Mouse (Mus musculus) embryonic stem cell, embryonic (primary cell): Measurements from ENCODE around the gene Mif4gd.

Experiments used
- CTCF ChIA-PET, 4 experiments: fragments of 300-600 bp in 2 of 4; fragments of 350-600 bp in 2 of 4; sonication (Branson Sonifier 250); formaldehyde crosslinking; loops; one replicate each; lab custom pipeline; 2022; ENCODE audit warnings: inconsistent platforms in 2 of 4; lab: Charles Lee
- POLR2A ChIA-PET, 4 experiments: fragments of 300-600 bp in 2 of 4; fragments of 350-600 bp in 2 of 4; sonication (Branson Sonifier 250); formaldehyde crosslinking; loops; one replicate each; lab custom pipeline; 2022; ENCODE audit warnings: antibody characterized with exemption in 4 of 4, inconsistent platforms in 1 of 4; lab: Charles Lee

Gene Mif4gd

DNA sequence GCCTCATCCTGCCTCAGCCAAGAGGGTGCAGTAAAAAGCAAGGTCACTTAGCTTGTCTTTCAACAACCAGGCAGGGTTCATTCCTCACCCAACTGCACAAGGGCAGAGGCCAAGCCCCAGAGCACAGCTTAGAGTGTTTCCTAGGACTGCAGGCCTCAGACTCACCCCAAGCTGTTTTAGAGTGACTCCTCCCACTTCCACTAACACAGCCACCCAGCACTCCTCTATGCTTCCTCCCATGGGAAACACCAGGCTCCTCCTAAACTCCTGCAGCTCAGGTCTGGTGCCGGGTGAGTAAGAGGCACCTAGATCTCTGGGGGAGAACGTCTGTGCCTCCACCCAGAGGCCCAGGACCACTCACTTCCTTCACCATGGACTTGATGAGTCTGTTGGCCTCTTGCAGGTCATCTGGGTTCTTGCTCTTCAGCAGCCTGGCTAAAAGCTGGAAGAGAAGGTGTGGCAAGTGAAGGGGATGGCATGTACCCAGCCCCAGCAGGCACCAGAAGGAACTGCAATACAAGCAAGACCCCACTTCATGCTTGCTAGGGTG lies 22.2 kb downstream of the Mif4gd start:
- CTCF ChIA-PET: interaction anchor here in 2 of 4 experiments (1.1 to 1.6 kb wide), 5 partner anchors 26 to 132 kb away, joined by 3 to 6 read pairs (median 3); partner anchors contain the start of gene Nup85 (in 1 of the 2)
- POLR2A ChIA-PET: interaction anchor here (0.6 to 23.6 kb wide), 27 partner anchors 9 to 500 kb away, joined by 3 to 335 read pairs (median 5); partner anchors contain the start of genes Mif4gd (in 3 of the 4), Nup85 (in 2 of the 4), Armc7 (in 1 of the 4) and Jpt1 (in 1 of the 4)

DNA sequence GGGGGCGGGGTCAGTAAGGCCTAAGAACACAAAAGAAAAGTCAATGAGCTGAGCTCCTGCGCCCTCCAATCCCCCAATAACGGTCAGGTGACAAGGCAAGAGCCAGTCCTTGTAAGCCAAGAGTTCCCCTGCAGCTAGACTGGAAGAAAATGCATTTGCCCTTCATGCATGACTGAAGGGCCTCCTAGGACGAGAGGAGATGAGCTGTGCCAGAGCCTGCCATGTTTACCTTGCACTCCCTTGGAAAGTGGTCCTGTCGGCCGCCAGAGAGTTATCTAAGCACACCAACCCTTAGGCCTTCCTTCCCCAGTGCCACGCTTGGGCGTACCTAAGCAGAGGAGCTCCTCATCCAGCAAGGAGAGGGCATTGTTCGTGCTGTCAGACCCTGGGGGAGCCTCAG lies 24.8 kb downstream of the Mif4gd start:
- POLR2A ChIA-PET: interaction anchor here (0.7 to 23.6 kb wide), 24 partner anchors 8 to 551 kb away, joined by 3 to 335 read pairs (median 5); partner anchors contain the start of genes Mif4gd (in 3 of the 4), Nup85 (in 2 of the 4), Fdxr (in 1 of the 4) and Jpt1 (in 1 of the 4)
- CTCF ChIA-PET: interaction anchor here (0.5 to 1.5 kb wide), 9 partner anchors 10 to 242 kb away, joined by 3 to 7 read pairs (median 4); partner anchors contain the start of genes Mif4gd (in 1 of the 4) and Nup85 (in 1 of the 4)

DNA sequence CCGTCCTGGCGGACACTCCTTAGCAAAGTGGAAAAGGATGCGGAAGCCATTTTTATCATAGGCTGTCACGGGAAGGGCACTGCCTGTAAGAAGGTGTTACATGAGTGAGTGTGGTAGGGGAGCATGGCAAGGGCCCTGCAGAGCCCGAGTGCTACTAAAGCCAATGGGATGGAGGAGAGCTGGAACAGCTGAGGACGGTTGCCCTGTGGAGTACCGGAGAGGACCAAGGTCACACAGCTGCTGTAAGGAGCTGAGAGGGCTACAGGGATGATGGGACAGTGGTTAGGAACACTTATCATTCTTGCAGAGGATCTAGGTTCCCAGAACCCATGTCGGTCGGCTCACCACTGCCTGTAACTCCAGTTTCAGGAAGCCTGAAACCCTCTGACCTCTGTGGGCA lies 26.4 kb downstream of the Mif4gd start:
- CTCF ChIA-PET: interaction anchor here in 1 of 4 experiments (1.5 kb wide), 1 partner anchor 9 kb away, joined by 5 read pairs; no protein-coding TSS in a partner anchor

DNA sequence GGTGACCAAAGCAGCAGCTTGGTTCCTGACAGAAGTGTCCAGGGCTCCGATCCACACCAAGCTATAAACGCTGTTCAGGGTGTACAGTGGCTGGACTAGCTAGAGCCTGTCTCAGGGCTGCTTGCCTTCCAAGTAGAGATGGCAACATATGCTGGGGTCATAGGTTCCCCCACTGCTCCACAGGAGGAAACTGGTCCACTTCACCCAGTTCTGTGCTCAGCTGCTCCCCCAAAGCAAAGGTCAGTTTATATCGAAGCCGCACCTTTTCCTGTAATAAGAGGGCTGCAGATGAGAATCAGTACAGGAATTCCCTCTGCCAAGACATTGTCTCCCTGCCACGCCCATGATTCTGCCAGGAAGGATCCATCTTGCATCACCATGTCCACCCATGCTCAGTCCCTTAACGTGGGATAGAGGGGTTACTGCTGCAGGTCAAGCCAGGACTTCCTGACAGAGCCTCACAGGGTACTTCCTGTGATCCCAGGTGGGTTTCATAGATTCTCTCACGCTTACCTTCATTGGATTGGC lies 27.1 kb downstream of the Mif4gd start:
- POLR2A ChIA-PET: interaction anchor here in 3 of 4 experiments (0.8 to 23.6 kb wide), 11 partner anchors 9 to 96 kb away, joined by 3 to 335 read pairs (median 6); partner anchors contain the start of genes Mif4gd (in 2 of the 3) and Nup85 (in 1 of the 3)
- CTCF ChIA-PET: interaction anchor here in 2 of 4 experiments (0.5 to 1.5 kb wide), 2 partner anchors 9 to 43 kb away, joined by 3 to 5 read pairs; no protein-coding TSS in a partner anchor

More for the DNA sequence above, 26.4 kb downstream of the Mif4gd start:
- POLR2A ChIA-PET: interaction anchor here in 2 of 4 experiments (0.6 to 23.6 kb wide), 12 partner anchors 9 to 359 kb away, joined by 3 to 335 read pairs (median 6); partner anchors contain the start of genes Mif4gd (in 2 of the 2), Nup85 (in 1 of the 2) and Sumo2 (in 1 of the 2)

DNA sequence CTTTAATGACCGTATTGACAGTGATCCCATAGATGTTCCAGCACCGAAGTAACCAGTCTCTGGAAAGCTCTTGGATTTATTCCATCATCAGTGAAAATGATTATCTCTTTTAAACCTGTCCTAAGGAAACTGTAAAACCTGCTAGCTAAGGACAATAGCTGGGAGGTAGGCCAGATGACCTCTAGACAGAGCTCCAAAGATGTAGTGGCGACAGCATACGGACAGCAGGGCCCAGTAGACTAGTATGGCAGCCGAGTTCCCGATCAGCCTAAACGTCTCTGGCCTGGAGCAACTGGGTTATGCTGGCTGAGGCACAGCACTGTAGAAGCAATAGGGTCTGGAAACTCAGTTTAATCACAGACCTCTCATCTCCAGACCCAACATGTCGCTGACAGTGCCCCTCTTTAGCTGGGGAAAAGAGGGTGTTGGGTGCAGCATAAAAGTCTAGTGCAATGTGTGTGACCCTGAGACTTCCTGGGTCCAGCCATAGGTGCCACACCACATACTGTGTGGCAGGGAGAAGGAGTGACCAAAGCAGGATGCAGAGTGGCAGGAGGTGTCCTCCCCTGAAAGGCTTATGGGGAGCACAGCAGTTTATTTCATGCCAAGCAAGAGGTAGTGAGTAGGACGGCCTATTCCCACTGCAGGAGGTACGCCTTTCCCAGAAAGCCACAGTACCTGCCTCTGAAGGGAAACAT lies 28.2 kb downstream of the Mif4gd start:
- ChIA-PET CTCF (interaction anchor here in 1 of 4 experiments (0.6 kb wide), 1 partner anchor 46 kb away, joined by 4 read pairs; no protein-coding TSS in a partner anchor), POLR2A (interaction anchor here in 3 of 4 experiments (0.6 to 23.6 kb wide), 17 partner anchors 10 to 95 kb away, joined by 3 to 335 read pairs (median 6); partner anchors contain the start of genes Mif4gd (in 2 of the 3), Nup85 (in 2 of the 3), Jpt1 (in 1 of the 3) and Slc25a19 (in 1 of the 3))

DNA sequence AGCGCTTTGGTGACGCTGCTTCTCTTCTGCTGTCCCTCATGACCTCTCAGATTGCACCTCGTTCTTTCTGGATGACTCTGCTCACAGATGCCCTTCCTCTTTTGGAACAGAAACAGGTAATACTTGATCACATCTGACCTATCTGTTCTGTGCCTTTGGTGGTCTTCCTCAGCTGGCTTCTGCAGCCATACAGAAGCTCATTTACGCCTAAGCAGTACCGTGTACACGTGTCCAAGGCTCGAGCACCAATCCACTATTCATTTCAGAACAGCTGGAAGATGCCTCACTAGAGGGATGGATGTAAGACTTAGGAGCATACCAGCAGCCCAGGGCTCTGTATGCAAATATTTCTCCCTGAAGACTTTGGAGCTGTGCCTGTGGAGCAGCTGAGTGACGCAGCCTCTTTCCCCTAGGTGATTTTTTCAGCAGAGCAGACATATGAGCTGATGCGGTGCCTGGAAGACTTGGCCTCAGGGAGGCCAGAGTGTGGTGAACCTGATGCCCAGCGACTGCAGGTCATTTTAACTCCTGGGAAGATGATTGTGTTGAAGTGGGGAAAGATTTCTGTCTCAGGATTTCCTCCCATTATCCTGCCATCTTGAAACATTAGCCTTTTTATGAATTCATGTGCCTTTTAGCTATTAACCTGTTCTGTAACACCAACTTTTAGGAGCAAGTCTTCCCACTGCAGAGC lies 29.7 kb downstream of the Mif4gd start:
- POLR2A ChIA-PET: interaction anchor here in 3 of 4 experiments (0.6 to 23.6 kb wide), 19 partner anchors 8 to 442 kb away, joined by 3 to 335 read pairs (median 7); partner anchors contain the start of genes Mif4gd (in 3 of the 3), Nup85 (in 2 of the 3) and Jpt1 (in 1 of the 3)
- CTCF ChIA-PET: no interaction called here

DNA sequence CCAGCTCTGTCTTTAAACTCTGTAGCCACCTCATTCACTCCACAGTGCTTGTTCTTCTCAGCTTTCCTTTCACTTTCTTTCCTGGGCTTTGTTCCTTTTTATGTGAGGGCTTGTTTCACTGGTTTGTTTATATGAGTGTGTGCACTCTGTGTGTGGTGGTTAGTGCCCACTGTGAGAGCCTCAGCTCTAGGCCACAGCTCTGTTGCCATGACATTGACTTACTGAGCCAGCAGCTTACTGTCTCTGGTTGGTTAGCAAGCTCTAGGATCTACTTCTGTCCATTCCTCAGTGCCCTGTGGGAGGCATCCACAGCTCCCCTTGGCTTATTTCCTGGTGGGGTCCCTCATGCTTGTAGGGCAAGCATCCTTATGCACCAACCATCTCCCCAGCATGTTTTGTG lies 33.7 kb downstream of the Mif4gd start:
- ChIA-PET CTCF (interaction anchor here in 2 of 4 experiments (1.2 to 1.8 kb wide), 3 partner anchors 9 to 16 kb away, joined by 3 to 5 read pairs (median 4); no protein-coding TSS in a partner anchor), POLR2A (interaction anchor here (0.7 to 3.9 kb wide), 18 partner anchors 9 to 65 kb away, joined by 3 to 18 read pairs (median 6); partner anchors contain the start of genes Jpt1 (in 2 of the 4), Mif4gd (in 2 of the 4), Nup85 (in 1 of the 4) and Slc25a19 (in 1 of the 4))

DNA sequence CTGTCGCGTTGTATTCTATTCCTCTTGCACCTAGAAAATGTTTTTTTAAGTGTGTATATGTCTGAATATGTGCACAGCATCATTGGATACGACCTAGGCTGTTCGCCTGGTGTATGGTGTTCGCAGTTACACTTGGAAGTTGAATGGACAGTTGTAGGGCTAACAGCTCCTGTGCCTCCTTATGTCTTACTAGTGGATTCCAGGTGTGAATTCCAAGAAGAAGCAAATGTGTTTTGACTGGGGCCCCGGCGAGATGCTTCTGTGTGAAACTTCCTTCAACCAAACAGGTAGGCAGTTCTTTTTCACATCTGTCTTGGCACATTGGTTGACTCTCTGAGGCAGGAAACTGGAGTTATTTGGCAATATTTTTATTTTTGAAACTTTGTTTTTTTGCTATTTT lies 47.8 kb downstream of the Mif4gd start:
- POLR2A ChIA-PET: interaction anchor here in 3 of 4 experiments (0.7 to 4.1 kb wide), 29 partner anchors 8 to 459 kb away, joined by 3 to 28 read pairs (median 8); partner anchors contain the start of genes Jpt1 (in 2 of the 3), Sumo2 (in 2 of the 3), Cdr2l (in 1 of the 3) and Mif4gd (in 1 of the 3)
- CTCF ChIA-PET: interaction anchor here (0.6 to 1.5 kb wide), 7 partner anchors 25 to 178 kb away, joined by 3 to 8 read pairs (median 4); no protein-coding TSS in a partner anchor

DNA sequence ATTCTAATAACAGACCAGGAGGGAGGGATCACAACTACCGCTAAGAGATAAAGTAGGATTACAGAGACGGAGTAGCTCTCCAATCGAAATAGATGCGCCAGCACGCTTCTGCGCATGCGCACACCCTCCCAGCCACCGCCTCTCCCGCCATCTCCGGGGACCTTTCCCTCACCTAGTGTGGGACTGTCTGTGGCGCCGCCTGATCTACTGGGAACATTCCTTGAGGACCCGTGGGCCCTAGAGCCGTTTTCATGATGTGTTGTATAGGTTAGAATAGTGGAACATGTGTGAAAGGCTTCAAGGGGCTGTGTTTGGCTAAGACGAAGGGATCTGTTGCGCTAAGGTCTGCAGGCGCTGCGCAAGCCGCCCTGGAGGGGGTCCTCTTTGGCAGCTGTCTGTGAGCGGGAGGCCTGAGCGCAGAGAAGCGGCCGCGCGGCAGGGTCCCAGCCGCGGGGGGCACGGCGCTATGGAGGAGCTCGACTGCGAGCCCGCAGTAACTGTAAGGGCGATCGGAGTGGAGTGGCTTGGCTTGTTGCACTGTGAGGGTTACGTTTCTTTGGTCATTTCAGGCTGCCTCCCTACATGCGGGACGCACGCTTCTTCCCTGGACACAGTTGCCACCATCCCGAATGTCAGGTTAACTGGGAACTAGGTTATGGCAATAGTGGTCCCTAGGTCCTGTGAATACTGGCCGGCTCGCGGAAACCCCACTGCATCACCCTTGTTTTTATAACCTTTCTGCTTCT lies 48.5 kb downstream of the Mif4gd start, which contains the start of gene Nup85:
TSS of gene Nup85 (plus strand) at position 371 of the 746 bp plus-strand sequence.
- ChIA-PET POLR2A (interaction anchor here (0.6 to 4.1 kb wide), 67 partner anchors 8 to 460 kb away, joined by 3 to 28 read pairs (median 4); partner anchors contain the start of genes Sumo2 (in 3 of the 4), Grb2 (in 2 of the 4), Jpt1 (in 2 of the 4) and Mif4gd (in 2 of the 4)), CTCF (interaction anchor here (0.6 to 1.7 kb wide), 30 partner anchors 9 to 930 kb away, joined by 3 to 8 read pairs (median 4); partner anchors contain the start of genes Mif4gd (in 2 of the 4), Caskin2 (in 1 of the 4), Nt5c (in 1 of the 4) and Prpsap1 (in 1 of the 4))

DNA sequence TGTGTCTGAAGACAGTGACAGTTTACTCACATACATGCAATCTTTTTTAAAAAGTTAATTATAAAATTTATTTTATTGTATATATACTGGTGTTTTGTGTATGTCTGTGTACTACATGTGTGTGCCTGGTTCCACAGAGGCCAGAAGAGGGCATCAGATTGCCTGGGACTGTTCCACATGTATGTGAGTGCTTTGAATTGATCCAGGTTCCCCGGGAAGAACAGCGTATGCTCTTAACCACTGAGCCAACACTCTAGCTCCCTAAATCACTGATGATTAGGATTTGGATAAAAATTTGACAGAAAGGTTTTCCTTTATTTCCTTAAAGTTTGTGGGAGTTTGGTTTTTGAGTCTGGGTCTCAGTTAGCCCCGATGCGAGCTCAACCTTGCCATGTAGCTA lies 49.4 kb downstream of the Mif4gd start:
- POLR2A ChIA-PET: interaction anchor here (0.6 to 4.1 kb wide), 58 partner anchors 8 to 461 kb away, joined by 3 to 28 read pairs (median 4); partner anchors contain the start of genes Sumo2 (in 3 of the 4), Grb2 (in 2 of the 4), Jpt1 (in 2 of the 4) and Mif4gd (in 2 of the 4)
- CTCF ChIA-PET: interaction anchor here in 3 of 4 experiments (0.6 to 1.7 kb wide), 24 partner anchors 8 to 930 kb away, joined by 3 to 8 read pairs (median 4); partner anchors contain the start of genes Mif4gd (in 2 of the 3), Caskin2 (in 1 of the 3) and Prpsap1 (in 1 of the 3)
